Mouse (Mus musculus): ENCODE data around the gene Synrg. TPM values are rescaled to one million over a fixed set of nuclear protein-coding genes. Genes with fewer than 3 reads are reported as not detected.

Synrg gene
- polyA plus RNA-seq, 1 experiment from 2014 or later = 30.6 TPM

- Histone ChIP-seq H3K27ac (no peak overlapping the region), H3K9ac (no peak overlapping the region), H3K36me3 (replicated peaks) (peaks cover 89% of the 10 kb centered on the region), H3K9me3 (no peaks in the 10 kb centered on the region), H3K4me3 (replicated peaks) (no peak overlapping the region), H3K4me2 (no peak overlapping the region), H3K27me3 (no peaks in the 10 kb centered on the region), H3K4me1 (no peaks in the 10 kb centered on the region)
- WGBS = 92% methylated on average over 2 of the region's 2 CpGs
- ATAC-seq (ENCODE audit: low FRiP score) = no peak
Observed at GRCm38 (mm10) chr11:83995535-83995950, 31.3 kb downstream of the Synrg start.

- H3K9me3 ChIP-seq = no peaks in the 10 kb centered on the region
- ATAC-seq (ENCODE audit: low FRiP score) = no peak
- H3K27ac ChIP-seq = no peak overlapping the region
- no peak overlapping the region for H3K4me2 ChIP-seq
- no peak overlapping the region for H3K4me3 ChIP-seq (replicated peaks)
- H3K36me3 ChIP-seq (replicated peaks) = peaks cover 90% of the 10 kb centered on the region
- H3K9ac ChIP-seq = no peak overlapping the region
- no peaks in the 10 kb centered on the region for H3K27me3 ChIP-seq
- WGBS = 94% methylated on average over 5 of the region's 5 CpGs
- no peaks in the 10 kb centered on the region for H3K4me1 ChIP-seq
Observed at GRCm38 (mm10) chr11:83997171-83997868, 33.1 kb downstream of the Synrg start.

GRCm38 (mm10) chr11:83998993-83999392, 34.8 kb downstream of the Synrg start:
- Histone ChIP-seq H3K4me1 (no peaks in the 10 kb centered on the region), H3K4me3 (replicated peaks) (no peak overlapping the region), H3K9me3 (no peaks in the 10 kb centered on the region), H3K36me3 (replicated peaks) (peaks cover 90% of the 10 kb centered on the region), H3K27ac (no peak overlapping the region), H3K4me2 (no peak overlapping the region), H3K9ac (no peak overlapping the region), H3K27me3 (no peaks in the 10 kb centered on the region)
- no peak for ATAC-seq (ENCODE audit: low FRiP score)
- 63% methylated on average over 3 of the region's 3 CpGs for WGBS

- no peak for ATAC-seq (ENCODE audit: low FRiP score)
- Histone ChIP-seq H3K36me3 (replicated peaks) (peaks cover 90% of the 10 kb centered on the region), H3K27me3 (no peaks in the 10 kb centered on the region), H3K4me3 (replicated peaks) (no peak overlapping the region), H3K9me3 (no peaks in the 10 kb centered on the region), H3K4me2 (no peak overlapping the region), H3K9ac (no peak overlapping the region), H3K27ac (no peak overlapping the region), H3K4me1 (no peaks in the 10 kb centered on the region)
- WGBS = 86% methylated on average over 4 of the region's 4 CpGs
Observed at GRCm38 (mm10) chr11:83999411-83999915, 35.2 kb downstream of the Synrg start.

- no peak for ATAC-seq (ENCODE audit: low FRiP score)
- peaks cover 90% of the 10 kb centered on the region for H3K36me3 ChIP-seq (replicated peaks)
- H3K4me3 ChIP-seq (replicated peaks) = no peak overlapping the region
- no peaks in the 10 kb centered on the region for H3K9me3 ChIP-seq
- H3K27ac ChIP-seq = no peak overlapping the region
- H3K4me1 ChIP-seq = no peaks in the 10 kb centered on the region
- no peak overlapping the region for H3K4me2 ChIP-seq
- no peak overlapping the region for H3K9ac ChIP-seq
- 91% methylated on average over 3 of the region's 3 CpGs for WGBS
- H3K27me3 ChIP-seq = no peaks in the 10 kb centered on the region
Observed at GRCm38 (mm10) chr11:84001257-84001656, 37.0 kb downstream of the Synrg start.

GRCm38 (mm10) chr11:84003986-84004385, 39.8 kb downstream of the Synrg start:
- Histone ChIP-seq H3K4me1 (no peaks in the 10 kb centered on the region), H3K4me3 (replicated peaks) (no peak overlapping the region), H3K27me3 (no peaks in the 10 kb centered on the region), H3K9ac (no peak overlapping the region), H3K36me3 (replicated peaks) (peaks cover 87% of the 10 kb centered on the region), H3K9me3 (no peaks in the 10 kb centered on the region), H3K4me2 (no peak overlapping the region), H3K27ac (no peak overlapping the region)
- WGBS = 93% methylated on average over 6 of the region's 6 CpGs
- ATAC-seq (ENCODE audit: low FRiP score) = no peak

- Histone ChIP-seq H3K9me3 (no peaks in the 10 kb centered on the region), H3K36me3 (replicated peaks) (peaks cover 54% of the 10 kb centered on the region), H3K9ac (no peak overlapping the region), H3K4me3 (replicated peaks) (no peak overlapping the region), H3K4me2 (no peak overlapping the region), H3K27me3 (no peaks in the 10 kb centered on the region), H3K27ac (no peak overlapping the region), H3K4me1 (peaks cover 30% of the 10 kb centered on the region)
- WGBS = 85% methylated on average over 9 of the region's 9 CpGs
- no peak for ATAC-seq (ENCODE audit: low FRiP score)
Observed at GRCm38 (mm10) chr11:84009001-84009400, 44.8 kb downstream of the Synrg start.

GRCm38 (mm10) chr11:84010411-84010810, 46.2 kb downstream of the Synrg start:
- H3K27me3 ChIP-seq = no peaks in the 10 kb centered on the region
- no peak overlapping the region for H3K27ac ChIP-seq
- H3K4me3 ChIP-seq (replicated peaks) = no peak overlapping the region
- peaks cover 34% of the 10 kb centered on the region for H3K4me1 ChIP-seq
- no peak overlapping the region for H3K9ac ChIP-seq
- H3K36me3 ChIP-seq (replicated peaks) = peaks cover 40% of the 10 kb centered on the region
- H3K4me2 ChIP-seq = no peak overlapping the region
- WGBS = 66% methylated on average over 9 of the region's 9 CpGs
- no peaks in the 10 kb centered on the region for H3K9me3 ChIP-seq
- no peak for ATAC-seq (ENCODE audit: low FRiP score)

GRCm38 (mm10) chr11:84011050-84011449, 46.8 kb downstream of the Synrg start:
- peaks cover 33% of the 10 kb centered on the region for H3K36me3 ChIP-seq (replicated peaks)
- no peak overlapping the region for H3K4me3 ChIP-seq (replicated peaks)
- H3K4me1 ChIP-seq = peaks cover 34% of the 10 kb centered on the region
- H3K27ac ChIP-seq = 0 out of 2 replicates have a peak overlapping the region, but pooled peaks have one; percentile 46
- H3K9me3 ChIP-seq = no peaks in the 10 kb centered on the region
- H3K9ac ChIP-seq = no peak overlapping the region
- 20% methylated on average over 12 of the region's 12 CpGs for WGBS
- no peak for ATAC-seq (ENCODE audit: low FRiP score)
- H3K4me2 ChIP-seq = 0 out of 2 replicates have a peak overlapping the region, but pooled peaks have one; percentile 21
- H3K27me3 ChIP-seq = no peaks in the 10 kb centered on the region

- H3K9me3 ChIP-seq = no peaks in the 10 kb centered on the region
- no peak overlapping the region for H3K4me3 ChIP-seq (replicated peaks)
- no peak overlapping the region for H3K9ac ChIP-seq
- WGBS = 10% methylated on average over 2 of the region's 2 CpGs
- H3K27ac ChIP-seq = peak overlapping the region; percentile 46; the same call in 1 of the 2 replicates
- H3K4me2 ChIP-seq = peak overlapping the region; percentile 21; the same call in 1 of the 2 replicates
- H3K4me1 ChIP-seq = peaks cover 34% of the 10 kb centered on the region
- ATAC-seq (ENCODE audit: low FRiP score) = no peak
- H3K36me3 ChIP-seq (replicated peaks) = peaks cover 29% of the 10 kb centered on the region
- no peaks in the 10 kb centered on the region for H3K27me3 ChIP-seq
Observed at GRCm38 (mm10) chr11:84011576-84011975, 47.3 kb downstream of the Synrg start.

- Histone ChIP-seq H3K9ac (no peak overlapping the region), H3K36me3 (replicated peaks) (peaks cover 31% of the 10 kb centered on the region), H3K27me3 (no peaks in the 10 kb centered on the region), H3K4me1 (peaks cover 34% of the 10 kb centered on the region), H3K27ac (peak overlapping the region; percentile 51), H3K4me3 (replicated peaks) (no peak overlapping the region), H3K4me2 (no peak overlapping the region), H3K9me3 (no peaks in the 10 kb centered on the region)
- 9% methylated on average over 7 of the region's 7 CpGs for WGBS
- ATAC-seq (ENCODE audit: low FRiP score) = no peak
Observed at GRCm38 (mm10) chr11:84013105-84013504, 48.9 kb downstream of the Synrg start.

- Histone ChIP-seq H3K9ac (no peak overlapping the region), H3K27ac (no peak overlapping the region), H3K4me3 (replicated peaks) (no peak overlapping the region), H3K27me3 (no peaks in the 10 kb centered on the region), H3K4me1 (peaks cover 24% of the 10 kb centered on the region), H3K4me2 (no peak overlapping the region), H3K9me3 (no peaks in the 10 kb centered on the region), H3K36me3 (replicated peaks) (peaks cover 34% of the 10 kb centered on the region)
- WGBS = 91% methylated on average over 6 of the region's 6 CpGs
- no peak for ATAC-seq (ENCODE audit: low FRiP score)
Observed at GRCm38 (mm10) chr11:84016147-84016809, 52.0 kb downstream of the Synrg start.

Measured in forebrain, embryonic 12.5 days (tissue).